Mouse (Mus musculus) cerebellum, adult 9-10 months (tissue): ENCODE measurements at regions not wholly inside any gene's neighbourhood (a gene's known extent, or its start where the extent isn't known, plus 50 kb on each side); places are given as distances from the start of the nearest gene placed in this dataset.
"Not testable (repeated sequence)": the region's sequence is repeated elsewhere in the genome, so short reads cannot be mapped to it uniquely, and the experiment has no call there.

Experiments
- DNase-seq: peaks from one replicate; pipeline ENCODE4 v3.0.0; 2022

DNA sequence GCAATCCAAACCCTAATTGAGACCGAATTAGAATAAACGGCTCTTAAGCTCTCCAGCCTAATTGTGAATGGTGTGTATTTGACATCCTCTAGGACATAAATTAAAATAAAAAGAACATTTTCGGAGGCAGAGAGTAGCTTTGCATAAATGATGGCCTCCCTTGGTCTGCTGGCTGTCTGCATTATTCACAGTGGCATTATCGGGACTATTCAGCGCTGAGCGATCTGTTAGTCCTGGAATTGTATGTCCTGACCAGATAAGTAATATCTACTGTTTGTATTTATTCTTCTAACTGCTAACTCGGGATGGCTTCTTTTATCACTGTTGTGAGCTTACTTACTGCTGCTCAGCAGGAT is 299.6 kb downstream of the Chl1 start:
- DNase-seq, result no peak

DNA sequence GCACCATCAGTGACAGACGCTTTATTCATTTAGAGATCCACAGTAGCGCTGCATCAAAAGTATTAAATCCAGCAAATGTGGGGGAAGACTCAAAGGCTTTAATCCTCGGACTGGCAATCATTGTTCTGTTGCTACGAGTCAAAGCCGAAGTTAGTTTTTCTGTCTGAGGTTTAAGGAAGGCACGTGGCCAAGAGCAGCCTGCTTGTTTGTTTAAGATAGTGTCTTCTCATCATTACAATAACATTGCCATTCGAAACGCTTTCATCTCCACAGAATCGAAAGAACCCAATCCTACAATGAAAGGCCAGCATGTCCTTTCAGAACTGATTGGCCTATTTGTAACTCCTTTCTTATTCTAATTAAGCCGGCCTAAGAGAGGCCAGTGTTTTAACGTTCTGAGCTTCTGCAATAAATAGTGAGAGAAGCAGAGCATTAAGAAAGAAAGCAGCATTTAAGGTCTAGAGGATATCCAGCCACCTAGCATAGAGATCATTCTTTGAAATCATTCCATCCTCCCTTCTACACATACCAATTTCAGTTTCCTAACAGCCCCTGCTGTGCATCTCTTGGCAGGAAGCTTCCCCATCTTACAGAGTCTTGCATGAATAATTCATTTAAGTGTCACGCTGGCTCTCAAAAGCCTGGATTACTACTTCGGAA is 300.1 kb downstream of the Chl1 start:
- peak; percentile 12 for DNase-seq

DNA sequence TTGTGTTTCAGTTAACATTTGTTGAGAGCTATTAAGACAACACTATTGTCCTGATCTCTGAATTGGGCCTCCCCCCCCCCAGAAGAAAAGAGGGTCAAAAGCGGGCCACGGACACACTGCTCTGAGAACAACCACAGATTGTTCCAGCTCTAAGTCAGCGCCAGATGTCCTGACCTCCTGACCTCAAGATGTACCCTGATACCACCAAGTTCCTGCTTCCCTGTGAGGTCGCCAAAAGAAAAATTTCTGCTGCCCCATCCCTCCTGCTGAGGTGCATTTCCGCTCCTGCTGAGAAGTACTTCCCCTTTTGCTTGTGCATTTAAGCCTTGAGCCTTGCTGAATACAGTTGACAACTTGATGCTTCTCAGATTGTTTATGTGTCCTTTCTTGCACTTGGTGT is 306.0 kb downstream of the Chl1 start:
- not testable (repeated sequence) for DNase-seq

- DNase-seq, result no peak
These were observed 315.7 kb downstream of the Chl1 start for GRCm38 (mm10) chr6:103826042-103826441.

GRCm38 (mm10) chr6:103827623-103828022 is 317.2 kb downstream of the Chl1 start:
- DNase-seq, result no peak

DNA sequence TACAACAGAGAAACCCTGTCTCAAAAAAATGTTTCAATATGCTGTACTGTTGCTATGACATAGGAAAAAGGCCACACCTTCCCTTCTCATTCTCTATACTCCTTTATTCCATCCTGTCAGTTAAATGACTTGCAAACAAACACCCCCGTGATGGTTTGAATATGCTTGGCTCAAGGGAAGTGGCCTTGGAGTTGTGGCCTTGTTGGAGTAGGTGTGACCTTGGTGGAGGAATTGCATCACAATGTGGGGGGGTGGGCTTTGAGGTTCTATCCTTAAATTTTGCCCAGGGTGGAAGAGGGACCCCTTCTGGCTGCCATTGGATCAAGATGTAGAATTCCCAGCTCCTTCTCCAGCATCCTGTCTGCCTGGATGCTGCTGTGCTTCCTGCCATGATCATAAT is 318.5 kb downstream of the Chl1 start:
- no peak for DNase-seq

DNA sequence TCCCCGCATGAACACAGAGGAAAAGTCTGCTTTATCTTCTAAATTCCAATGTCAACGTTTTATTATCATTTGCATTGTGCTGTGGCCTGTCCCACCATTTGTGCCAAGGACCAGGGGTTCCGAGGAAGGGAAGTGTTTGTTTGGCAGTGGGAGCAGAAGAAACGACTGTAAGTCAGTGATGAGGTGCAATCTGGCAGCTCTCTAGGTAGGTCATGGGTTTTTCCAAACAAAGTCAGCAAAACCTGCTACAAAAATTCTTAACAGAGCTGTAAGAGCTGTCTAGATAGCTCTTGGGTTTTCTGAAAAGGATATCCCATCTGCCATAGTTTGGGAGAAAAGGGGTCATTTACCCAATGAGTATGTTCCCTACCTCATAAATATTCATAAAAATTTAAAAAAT is 321.9 kb downstream of the Chl1 start:
- DNase-seq, result no peak

- DNase-seq, result no peak
These were observed 322.4 kb downstream of the Chl1 start for GRCm38 (mm10) chr6:103832808-103833207.

GRCm38 (mm10) chr6:103833501-103834132 is 323.2 kb downstream of the Chl1 start:
- DNase-seq, result peak; percentile 41

- DNase-seq, result no peak
These were observed 324.4 kb downstream of the Chl1 start for GRCm38 (mm10) chr6:103834726-103835229.

DNA sequence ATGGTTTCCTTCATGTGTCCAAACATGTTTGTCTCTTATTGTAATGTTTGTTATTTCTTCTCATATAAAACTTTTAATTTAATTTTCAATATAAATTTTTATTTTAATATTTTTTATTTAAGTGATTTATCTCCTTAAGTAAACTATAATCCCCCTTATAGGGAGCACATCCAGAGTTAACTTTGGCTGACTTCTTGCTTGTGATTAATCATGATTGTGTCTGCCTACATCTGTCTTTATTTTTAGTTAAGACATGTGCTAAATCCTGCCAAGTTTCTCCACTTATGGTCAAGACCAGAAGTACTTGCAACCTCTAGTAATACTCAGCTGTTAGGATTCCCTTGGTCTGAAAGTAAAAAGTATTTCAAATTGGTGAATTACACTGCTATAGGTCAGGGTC is 349.4 kb downstream of the Chl1 start:
- no peak for DNase-seq

- no peak for DNase-seq
These were observed 383.1 kb downstream of the Chl1 start for GRCm38 (mm10) chr6:103893455-103893854.

DNA sequence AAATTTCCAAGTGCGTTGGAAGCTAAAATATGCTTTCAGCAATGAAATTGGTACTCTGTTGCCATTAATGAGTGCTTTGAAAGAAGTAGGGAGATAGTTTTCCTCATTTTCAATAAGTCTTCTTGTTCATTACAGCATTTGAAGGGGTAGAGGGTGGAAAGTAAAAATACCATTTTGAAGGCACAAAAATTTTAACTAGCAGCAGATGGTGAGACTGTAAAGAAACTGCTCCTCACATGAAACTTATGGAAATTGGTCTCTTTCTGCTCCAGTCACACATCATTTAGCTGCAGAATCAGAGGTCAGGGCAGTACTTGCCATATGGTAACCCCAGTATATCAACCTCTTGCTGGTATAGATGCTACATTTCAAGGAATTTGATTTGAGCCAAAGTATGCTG is 414.1 kb downstream of the Chl1 start:
- DNase-seq, result no peak

GRCm38 (mm10) chr6:103927094-103927493 is 416.7 kb downstream of the Chl1 start:
- no peak for DNase-seq

- DNase-seq, result no peak
These were observed 430.0 kb downstream of the Chl1 start for GRCm38 (mm10) chr6:103940345-103940744.

- no peak for DNase-seq
These were observed 434.0 kb downstream of the Chl1 start for GRCm38 (mm10) chr6:103944361-103944760.

GRCm38 (mm10) chr6:103947474-103947873 is 437.1 kb downstream of the Chl1 start:
- no peak for DNase-seq

GRCm38 (mm10) chr6:103953134-103953771 is 442.9 kb downstream of the Chl1 start:
- DNase-seq, result no peak

- DNase-seq, result no peak
These were observed 448.6 kb downstream of the Chl1 start for GRCm38 (mm10) chr6:103959002-103959401.

DNA sequence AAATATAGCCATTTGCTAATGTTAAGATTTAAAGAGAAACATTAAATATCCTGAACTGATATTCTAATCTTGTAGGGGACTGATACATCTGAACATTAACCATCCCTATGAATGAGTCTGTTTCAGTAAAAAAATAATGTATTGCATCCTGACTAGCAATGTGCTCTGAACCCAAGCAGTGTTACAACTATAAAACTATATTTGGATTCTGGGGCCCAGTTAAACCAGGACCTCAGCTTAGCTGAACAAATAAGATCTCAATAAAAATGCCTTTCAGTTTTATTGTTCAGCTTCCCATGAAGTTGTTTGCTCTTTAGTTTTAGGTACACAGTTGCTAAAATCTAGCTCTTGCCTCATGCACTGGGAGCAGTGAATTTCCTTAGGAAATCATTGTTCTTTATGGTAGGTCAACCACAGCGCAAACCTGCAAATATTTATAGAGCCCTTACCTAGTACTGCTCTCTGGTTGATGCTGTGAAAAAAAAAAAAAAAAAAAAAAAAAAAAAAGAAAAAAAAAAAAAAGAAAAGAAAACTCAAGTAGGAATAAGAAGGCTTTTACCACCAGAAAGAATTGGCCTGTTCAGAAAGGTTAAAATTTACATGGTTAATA is 457.5 kb downstream of the Chl1 start:
- DNase-seq, result no peak

DNA sequence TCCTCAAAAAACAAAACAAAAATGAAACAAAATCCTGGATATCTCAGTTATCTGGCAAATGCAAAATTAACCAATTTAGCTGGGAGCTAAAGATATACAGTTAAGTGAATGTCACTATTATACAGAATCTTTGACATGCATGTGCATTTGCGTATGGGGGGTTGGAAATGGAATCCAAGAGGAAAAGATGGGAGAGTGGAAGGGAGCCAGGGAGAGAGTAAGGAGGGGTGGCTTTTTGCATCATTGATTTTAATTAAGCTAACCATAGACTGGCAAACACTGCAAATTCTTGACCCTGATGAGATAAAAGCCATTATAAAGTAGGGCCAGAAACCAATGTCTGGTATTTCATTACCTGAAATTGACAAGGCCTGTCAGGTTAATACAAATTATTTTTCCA is 488.8 kb downstream of the Chl1 start:
- no peak for DNase-seq

GRCm38 (mm10) chr6:104028439-104029091 is 464.0 kb upstream of the Cntn6 start:
- DNase-seq, result peak; percentile 91

DNA sequence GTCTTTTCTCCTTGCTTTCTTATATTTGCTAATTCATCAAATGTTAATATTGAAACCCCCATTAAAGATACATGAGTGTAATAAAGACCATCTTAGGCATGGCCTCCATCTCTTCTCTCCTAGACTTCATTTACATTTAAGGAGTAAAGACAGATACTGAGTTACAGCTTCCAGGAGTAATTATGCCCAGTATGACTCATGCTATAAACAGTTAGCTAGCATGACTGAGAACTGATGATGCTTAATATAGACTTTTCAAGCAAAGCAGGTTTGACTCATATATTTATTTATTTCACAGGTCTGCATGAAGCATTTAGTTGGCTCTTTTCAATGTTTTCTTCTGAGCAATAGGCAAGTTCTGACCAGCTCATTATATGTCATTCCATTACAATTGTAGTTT is 453.7 kb upstream of the Cntn6 start:
- DNase-seq, result no peak
